Mouse (Mus musculus): ENCODE measurements at regions not wholly inside any gene's neighbourhood (a gene's known extent, or its start where the extent isn't known, plus 50 kb on each side); places are given as distances from the start of the nearest gene placed in this dataset.
A peak's percentile ranks its signal among the peaks of the same experiment; 100 is the strongest.

DNA sequence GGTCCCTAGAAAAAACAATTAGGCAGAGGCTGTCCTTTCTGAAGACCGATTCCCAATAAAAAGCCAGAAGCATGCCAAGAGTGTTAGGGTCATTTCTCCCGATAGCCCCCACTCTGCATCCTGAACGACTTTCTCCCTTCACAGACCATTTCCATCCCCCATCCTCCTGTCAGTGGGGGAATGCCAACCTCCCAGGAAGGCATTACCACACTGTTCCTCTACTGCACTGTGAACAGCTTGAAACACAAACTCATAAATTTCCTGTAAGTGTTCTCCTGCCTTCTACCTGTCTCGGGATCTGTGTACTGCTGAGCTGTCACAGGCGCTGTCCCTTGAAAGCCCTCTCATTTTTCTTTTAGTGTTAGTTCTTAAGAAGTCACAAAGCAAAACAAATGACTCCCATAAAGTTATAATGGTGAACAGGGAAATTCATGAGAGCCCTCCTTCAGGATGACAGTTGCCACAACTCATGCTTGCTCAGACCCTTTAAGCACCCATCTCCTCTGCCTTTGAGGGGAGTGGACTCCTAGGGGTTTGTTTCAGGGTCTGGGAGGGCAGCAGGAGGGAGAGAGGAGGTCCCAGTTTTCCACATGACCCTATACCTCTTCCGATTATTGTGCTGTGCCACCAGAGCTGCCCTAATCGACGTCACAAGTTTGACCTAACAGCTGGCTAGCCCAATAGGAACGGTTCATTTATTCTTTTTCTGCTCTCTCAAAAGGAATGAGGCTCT lies 139.9 kb downstream of the Rchy1 start:
- H3K27me3 ChIP-seq: no peaks in the 10 kb centered on the region
- no peak overlapping the region for H3K4me2 ChIP-seq (replicated peaks)
- no peaks in the 10 kb centered on the region for H3K36me3 ChIP-seq
- H3K27ac ChIP-seq (replicated peaks): no peak overlapping the region
- peaks cover 9% of the 10 kb centered on the region for H3K4me1 ChIP-seq
- no peaks in the 10 kb centered on the region for H3K9me3 ChIP-seq
- WGBS: 73% methylated on average over 9 of the region's 9 CpGs
- H3K9ac ChIP-seq (replicated peaks): no peak overlapping the region
- no peak overlapping the region for H3K4me3 ChIP-seq
- no peak for ATAC-seq (replicated peaks)

DNA sequence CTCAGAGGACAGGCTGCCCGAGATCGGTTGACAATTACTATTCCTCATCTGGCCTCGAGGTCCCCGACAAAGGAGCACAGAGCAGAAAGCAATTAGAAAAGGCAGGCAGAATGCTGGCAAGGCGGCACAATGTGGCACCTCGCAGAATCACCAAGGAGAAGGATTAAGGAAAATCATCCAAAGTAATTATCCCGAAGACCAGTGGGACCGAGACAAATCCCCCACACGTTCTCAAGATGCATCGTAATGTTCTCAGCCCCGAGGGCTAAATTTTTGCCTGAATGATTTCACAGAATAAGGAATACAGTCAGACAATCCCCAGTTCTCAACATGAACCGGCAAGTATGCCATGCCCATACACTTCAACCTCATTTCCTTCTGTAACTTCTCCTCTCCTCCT lies 144.1 kb downstream of the Rchy1 start:
- Histone ChIP-seq H3K4me1 (peaks cover 9% of the 10 kb centered on the region), H3K27ac (replicated peaks) (no peak overlapping the region), H3K9ac (replicated peaks) (peak overlapping the region; percentile 36; the same call in 1 of the 2 replicates), H3K36me3 (no peaks in the 10 kb centered on the region), H3K4me3 (no peak overlapping the region), H3K27me3 (no peaks in the 10 kb centered on the region), H3K4me2 (replicated peaks) (peak overlapping the region; percentile 31), H3K9me3 (no peaks in the 10 kb centered on the region)
- 6% methylated on average over 12 of the region's 12 CpGs for WGBS
- ATAC-seq (replicated peaks): peak; percentile 80

DNA sequence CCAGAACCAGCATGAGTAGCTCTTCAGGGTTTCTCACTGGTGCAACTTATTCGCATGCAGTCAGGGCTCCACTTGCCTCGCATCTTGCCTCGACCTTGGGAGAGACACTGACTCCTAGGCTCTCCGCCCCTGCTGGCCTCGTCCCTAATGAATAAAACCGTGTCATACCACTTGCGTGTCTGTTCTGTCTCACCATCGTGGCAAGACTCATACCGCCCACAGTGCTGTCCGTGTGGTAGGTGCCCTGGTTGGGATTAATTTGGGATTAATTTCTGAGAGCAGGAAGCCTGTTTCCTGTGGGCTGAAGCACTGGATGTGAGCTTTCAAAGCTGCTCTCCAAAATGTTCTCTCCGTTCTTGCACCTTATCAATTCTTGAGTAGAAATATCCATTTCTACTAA lies 144.7 kb downstream of the Rchy1 start:
- Histone ChIP-seq H3K27me3 (no peaks in the 10 kb centered on the region), H3K9ac (replicated peaks) (0 out of 2 replicates have a peak overlapping the region, but pooled peaks have one; percentile 36), H3K4me1 (peaks cover 9% of the 10 kb centered on the region), H3K4me3 (no peak overlapping the region), H3K4me2 (replicated peaks) (peak overlapping the region; percentile 31), H3K9me3 (no peaks in the 10 kb centered on the region), H3K27ac (replicated peaks) (no peak overlapping the region), H3K36me3 (no peaks in the 10 kb centered on the region)
- ATAC-seq (replicated peaks): 0 out of 2 replicates have a peak, but pooled peaks have one; percentile 33
- 58% methylated on average over 11 of the region's 11 CpGs for WGBS

DNA sequence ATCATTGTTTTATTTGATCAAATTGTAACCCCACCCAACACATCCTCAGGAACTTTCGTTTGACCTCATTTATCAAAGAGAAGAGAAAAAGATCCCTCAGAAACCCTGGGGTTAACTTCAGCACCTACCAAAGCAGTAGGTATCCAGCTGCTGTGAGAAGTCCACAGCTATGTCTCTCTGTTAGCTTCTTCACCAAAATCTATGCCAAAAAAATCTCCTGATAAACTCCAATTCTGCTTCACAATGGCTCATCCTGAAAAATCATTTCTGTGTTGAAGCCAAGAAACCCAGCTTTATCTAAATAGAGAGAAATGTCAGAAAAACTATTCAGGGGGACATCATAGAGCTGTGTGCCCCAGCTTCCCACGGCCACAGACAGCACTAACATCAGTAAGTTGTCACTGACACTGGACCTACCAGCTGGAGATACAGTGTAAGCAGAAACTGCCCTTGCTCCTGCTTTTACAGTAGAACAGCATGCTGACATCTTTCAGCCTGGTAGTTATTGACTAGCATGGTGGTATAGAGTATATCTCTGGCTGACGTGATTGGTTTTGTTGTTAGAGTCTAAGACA lies 146.4 kb downstream of the Rchy1 start:
- 94% methylated on average over 3 of the region's 3 CpGs for WGBS
- Histone ChIP-seq H3K9ac (replicated peaks) (no peak overlapping the region), H3K4me2 (replicated peaks) (no peak overlapping the region), H3K27me3 (no peaks in the 10 kb centered on the region), H3K4me3 (no peak overlapping the region), H3K27ac (replicated peaks) (no peak overlapping the region), H3K9me3 (no peaks in the 10 kb centered on the region), H3K4me1 (peaks cover 9% of the 10 kb centered on the region), H3K36me3 (no peaks in the 10 kb centered on the region)
- no peak for ATAC-seq (replicated peaks)

DNA sequence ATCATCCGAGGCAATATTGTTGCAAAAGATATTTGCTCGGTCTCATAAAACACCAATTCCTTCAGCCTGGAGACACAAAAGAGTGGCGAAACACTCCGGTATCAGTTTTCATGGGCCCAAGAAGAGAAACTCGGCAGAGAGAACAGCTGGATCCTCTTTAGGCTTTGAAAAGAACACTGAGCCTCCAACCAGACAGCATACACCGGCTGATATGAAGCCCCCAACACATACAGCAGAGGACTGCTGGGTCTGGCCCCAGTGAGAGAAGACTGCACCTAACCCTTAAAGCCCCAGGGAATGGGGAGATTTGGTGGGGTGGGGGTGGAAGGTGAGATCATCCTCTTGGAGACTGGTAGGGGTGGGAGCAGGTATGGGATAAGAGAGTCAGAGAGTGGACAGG lies 147.9 kb downstream of the Rchy1 start:
- Histone ChIP-seq H3K27me3 (no peaks in the 10 kb centered on the region), H3K9me3 (no peaks in the 10 kb centered on the region), H3K4me3 (no peak overlapping the region), H3K36me3 (no peaks in the 10 kb centered on the region), H3K9ac (replicated peaks) (no peak overlapping the region), H3K27ac (replicated peaks) (no peak overlapping the region), H3K4me1 (peaks cover 9% of the 10 kb centered on the region), H3K4me2 (replicated peaks) (no peak overlapping the region)
- WGBS: 79% methylated on average over 6 of the region's 6 CpGs
- no peak for ATAC-seq (replicated peaks)

DNA sequence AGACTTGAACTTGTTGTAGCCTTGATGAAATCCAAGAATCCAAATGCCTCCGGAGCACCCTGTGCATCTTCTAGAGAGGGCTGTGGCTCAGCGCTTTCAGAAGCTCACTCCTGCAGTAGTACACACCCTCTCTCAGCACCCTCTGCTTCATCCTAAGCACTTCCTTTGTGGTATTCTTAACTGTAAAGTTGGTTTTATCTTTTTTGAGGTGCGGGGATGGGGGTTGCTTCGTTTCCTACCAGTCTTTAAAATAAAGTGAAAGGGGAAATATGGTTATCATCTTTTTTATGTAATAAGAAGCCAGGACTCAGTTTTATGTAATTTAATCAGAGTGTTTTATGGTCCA lies 148.5 kb downstream of the Rchy1 start:
- no peak overlapping the region for H3K4me3 ChIP-seq
- no peaks in the 10 kb centered on the region for H3K27me3 ChIP-seq
- no peak for ATAC-seq (replicated peaks)
- 89% methylated on average over 4 of the region's 4 CpGs for WGBS
- peaks cover 9% of the 10 kb centered on the region for H3K4me1 ChIP-seq
- no peak overlapping the region for H3K4me2 ChIP-seq (replicated peaks)
- no peak overlapping the region for H3K9ac ChIP-seq (replicated peaks)
- no peaks in the 10 kb centered on the region for H3K36me3 ChIP-seq
- no peak overlapping the region for H3K27ac ChIP-seq (replicated peaks)
- H3K9me3 ChIP-seq: no peaks in the 10 kb centered on the region

DNA sequence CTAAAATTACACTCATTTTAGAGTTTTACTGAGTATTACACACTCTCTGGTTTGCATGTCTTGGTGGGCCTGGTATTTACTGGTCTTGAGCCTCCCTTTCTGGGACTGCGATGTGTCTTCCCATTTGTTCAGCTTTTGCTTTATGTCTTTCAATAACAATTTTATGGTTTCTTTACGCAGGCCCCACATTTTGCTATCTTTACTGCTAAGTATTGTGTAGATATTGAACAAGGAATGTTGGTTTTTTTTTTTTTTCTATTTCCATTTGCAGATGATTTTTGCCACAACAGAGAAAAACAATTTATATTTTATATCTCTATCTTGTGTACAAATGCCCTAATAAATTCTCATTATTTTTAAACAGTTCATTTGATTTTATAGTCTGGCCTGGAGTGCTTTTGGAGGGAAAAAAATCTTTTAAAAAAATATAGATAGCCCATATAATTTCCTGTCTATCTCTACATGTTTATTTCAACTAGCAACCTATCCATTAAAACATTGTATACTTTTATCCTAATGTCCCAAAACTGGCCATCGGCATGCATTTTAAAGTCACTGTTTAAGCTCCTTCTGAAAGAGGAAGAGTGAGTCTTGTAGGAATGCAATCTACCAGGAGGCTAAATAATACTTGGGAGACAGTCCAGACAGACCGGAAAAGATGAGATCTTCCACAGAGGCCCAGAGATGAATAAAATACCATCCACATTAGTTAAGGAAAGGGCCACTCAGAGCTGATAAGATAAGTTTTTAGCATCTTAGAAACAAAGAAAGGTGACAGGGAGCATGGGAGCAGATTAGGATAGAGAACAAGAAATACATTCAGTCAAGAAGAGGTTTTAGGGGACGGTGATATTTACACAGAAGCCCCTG lies 149.1 kb downstream of the Rchy1 start:
- ATAC-seq (replicated peaks): no peak
- Histone ChIP-seq H3K4me1 (peaks cover 7% of the 10 kb centered on the region), H3K36me3 (no peaks in the 10 kb centered on the region), H3K9ac (replicated peaks) (no peak overlapping the region), H3K4me2 (replicated peaks) (no peak overlapping the region), H3K27ac (replicated peaks) (no peak overlapping the region), H3K27me3 (no peaks in the 10 kb centered on the region), H3K4me3 (no peak overlapping the region), H3K9me3 (no peaks in the 10 kb centered on the region)
- WGBS: 94% methylated on average over 5 of the region's 5 CpGs

DNA sequence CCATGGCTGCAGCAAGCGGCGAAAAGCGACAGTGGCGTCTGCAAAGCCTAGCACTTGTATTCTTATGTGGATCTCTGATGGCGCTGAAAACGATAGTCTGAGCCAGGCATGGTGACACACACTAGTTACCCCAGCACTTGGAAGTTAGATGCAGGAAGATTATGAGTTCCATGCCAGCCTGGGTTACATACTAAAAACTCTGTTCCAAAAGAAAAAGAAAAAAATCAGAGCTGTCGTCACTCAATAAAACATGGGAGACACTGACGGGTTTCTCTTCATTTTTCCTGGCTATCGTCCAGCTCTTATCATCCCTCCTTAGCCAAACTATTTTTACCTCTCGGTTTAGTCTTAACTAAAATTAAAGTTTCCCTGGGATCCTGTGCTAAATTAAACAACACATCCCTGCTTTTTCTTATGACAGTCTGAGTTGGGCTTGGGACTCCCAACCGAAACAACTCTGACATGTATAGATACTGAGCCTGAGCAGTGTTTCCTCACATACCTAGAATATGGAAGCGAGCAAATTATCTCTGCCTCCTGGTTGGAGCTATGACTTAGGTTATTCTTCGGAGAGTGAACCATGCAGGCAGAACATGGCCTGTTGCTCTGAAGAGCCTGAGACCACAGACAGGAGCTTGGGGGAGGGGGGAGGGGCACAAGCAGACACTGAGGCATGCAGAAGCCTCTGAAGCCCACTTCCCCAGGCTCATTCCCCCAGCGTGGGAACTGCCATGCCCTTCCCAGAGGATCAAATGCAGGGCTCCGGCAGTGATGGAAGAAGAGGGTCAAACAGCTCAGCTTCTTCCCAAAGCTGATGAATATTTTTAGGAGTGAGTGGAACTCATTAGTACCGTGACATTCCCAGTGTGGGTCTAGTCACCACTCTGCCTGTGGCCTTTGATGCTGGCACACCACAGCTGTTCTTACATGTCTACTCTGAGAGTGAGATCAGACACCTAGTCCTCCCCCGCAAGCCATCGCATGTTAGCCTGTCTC lies 155.5 kb downstream of the Rchy1 start:
- H3K9me3 ChIP-seq: no peaks in the 10 kb centered on the region
- H3K4me3 ChIP-seq: no peak overlapping the region
- peak; percentile 66 for ATAC-seq (replicated peaks)
- no peaks in the 10 kb centered on the region for H3K4me1 ChIP-seq
- H3K4me2 ChIP-seq (replicated peaks): no peak overlapping the region
- H3K36me3 ChIP-seq: no peaks in the 10 kb centered on the region
- H3K9ac ChIP-seq (replicated peaks): no peak overlapping the region
- 72% methylated on average over 18 of the region's 18 CpGs for WGBS
- H3K27me3 ChIP-seq: no peaks in the 10 kb centered on the region
- H3K27ac ChIP-seq (replicated peaks): no peak overlapping the region

DNA sequence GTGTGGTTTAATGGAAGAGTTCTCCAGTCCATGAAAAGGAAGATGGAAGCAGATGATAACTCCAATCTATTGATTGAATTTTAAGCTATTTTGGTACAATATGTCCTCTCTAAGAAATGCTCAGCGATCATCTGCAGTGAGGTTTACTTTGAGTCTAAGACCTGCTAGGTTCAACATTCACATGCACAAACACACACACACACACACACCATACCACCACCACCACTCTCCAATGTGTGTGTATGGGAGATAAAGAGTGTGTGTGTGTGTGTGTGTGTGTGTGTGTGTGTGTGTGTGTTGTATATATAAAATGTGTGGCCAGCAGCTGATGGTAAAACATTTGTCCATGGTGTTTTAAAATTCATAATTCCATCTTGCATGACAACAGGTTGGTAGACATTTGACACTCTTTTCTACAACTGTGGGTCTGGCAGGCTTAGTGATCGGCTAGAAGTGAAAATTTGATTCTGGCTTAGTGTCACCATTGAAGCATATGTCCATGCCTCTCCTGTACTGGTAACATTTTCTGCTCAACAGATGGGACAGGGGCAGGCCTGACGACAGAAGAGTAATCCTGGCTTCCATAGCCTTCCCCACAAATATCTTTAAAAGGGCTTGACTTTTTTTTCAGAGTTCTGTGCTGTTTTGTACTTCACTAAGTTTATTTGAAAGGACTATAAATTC lies 161.4 kb downstream of the Rchy1 start:
- Histone ChIP-seq H3K9ac (replicated peaks) (no peak overlapping the region), H3K27ac (replicated peaks) (no peak overlapping the region), H3K4me3 (no peak overlapping the region), H3K27me3 (no peaks in the 10 kb centered on the region), H3K36me3 (no peaks in the 10 kb centered on the region), H3K4me1 (no peaks in the 10 kb centered on the region), H3K9me3 (no peaks in the 10 kb centered on the region), H3K4me2 (replicated peaks) (no peak overlapping the region)
- ATAC-seq (replicated peaks): peak; percentile 51
- 71% methylated on average over 3 of the region's 3 CpGs for WGBS

DNA sequence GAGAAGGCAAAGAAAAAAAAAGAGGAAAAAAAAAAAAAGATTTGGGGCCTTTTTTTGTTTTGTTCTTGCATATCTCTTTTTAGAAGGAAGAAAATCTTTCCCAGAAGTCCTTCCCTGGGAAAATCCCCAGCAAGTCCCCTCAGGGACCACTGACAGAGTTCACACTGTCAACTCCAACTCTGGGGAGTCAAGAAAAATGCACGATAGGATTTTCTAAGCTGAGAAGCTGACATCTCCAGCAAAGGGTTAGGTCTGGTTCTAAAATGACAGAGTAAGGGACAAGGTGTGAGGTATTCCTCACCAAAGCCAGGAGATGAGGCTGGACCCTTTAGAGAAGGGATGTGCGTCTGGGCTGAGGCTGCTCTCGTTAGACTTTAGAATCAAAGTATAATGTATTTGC lies 165.5 kb downstream of the Rchy1 start:
- Histone ChIP-seq H3K4me1 (no peaks in the 10 kb centered on the region), H3K9me3 (no peaks in the 10 kb centered on the region), H3K9ac (replicated peaks) (no peak overlapping the region), H3K4me3 (no peak overlapping the region), H3K36me3 (no peaks in the 10 kb centered on the region), H3K4me2 (replicated peaks) (no peak overlapping the region), H3K27ac (replicated peaks) (no peak overlapping the region), H3K27me3 (no peaks in the 10 kb centered on the region)
- 86% methylated on average over 3 of the region's 3 CpGs for WGBS
- ATAC-seq (replicated peaks): no peak

DNA sequence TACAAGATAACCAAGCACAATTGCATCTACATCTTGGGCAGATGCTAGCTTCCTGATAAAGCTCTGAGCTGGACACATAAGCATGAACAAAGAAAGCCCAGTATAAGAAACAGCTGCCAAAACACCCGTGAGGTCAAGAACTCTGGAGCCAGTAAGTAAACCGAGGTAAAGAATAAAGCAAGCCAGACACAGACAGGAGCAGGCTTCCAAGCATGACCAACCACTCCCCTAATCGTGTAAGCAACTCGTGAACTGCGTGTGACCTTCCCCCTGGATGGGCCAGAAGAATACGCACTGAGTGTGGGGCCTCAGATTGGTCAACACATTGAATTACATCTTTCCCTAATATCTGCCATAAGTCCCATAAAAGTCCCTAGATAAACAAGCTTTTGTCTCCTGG lies 170.1 kb downstream of the Rchy1 start:
- H3K4me3 ChIP-seq: no peak overlapping the region
- no peaks in the 10 kb centered on the region for H3K9me3 ChIP-seq
- H3K4me2 ChIP-seq (replicated peaks): no peak overlapping the region
- no peak for ATAC-seq (replicated peaks)
- H3K4me1 ChIP-seq: no peaks in the 10 kb centered on the region
- H3K27me3 ChIP-seq: no peaks in the 10 kb centered on the region
- no peak overlapping the region for H3K27ac ChIP-seq (replicated peaks)
- H3K9ac ChIP-seq (replicated peaks): no peak overlapping the region
- WGBS: 81% methylated on average over 6 of the region's 6 CpGs
- H3K36me3 ChIP-seq: no peaks in the 10 kb centered on the region
